Mouse (Mus musculus) left cerebral cortex, adult 11 months (tissue): Measurements from ENCODE around the gene Iqgap3.

Source experiments
- DNase-seq: peaks from one replicate; pipeline ENCODE4 v3.0.0; 2022; ENCODE audit warnings: low spot score

Gene Iqgap3

GRCm38 (mm10) chr3:88097666-88098065 lies 15.9 kb downstream of the Iqgap3 start:
- DNase-seq: no peak

- DNase-seq: no peak
These were observed 18.5 kb downstream of the Iqgap3 start for GRCm38 (mm10) chr3:88100251-88100650.

DNA sequence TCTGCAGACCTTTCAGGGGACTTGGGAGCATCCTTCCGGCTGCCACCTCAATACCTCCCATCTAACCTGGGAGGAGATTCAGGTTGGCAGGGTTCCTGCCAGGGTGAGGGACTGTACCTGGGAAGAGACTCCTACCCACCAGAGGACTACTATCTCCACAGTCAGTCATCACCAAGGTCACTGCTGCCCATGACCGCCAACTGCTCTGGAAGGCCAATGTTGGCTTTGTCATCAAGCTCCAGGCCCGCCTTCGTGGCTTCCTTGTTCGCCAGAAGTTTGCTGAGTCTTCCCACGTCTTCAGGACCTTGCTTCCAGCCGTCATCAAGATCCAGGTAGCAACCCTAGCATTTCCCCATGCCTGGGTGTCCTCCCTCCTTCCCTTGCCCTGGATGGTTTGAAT lies 20.0 kb downstream of the Iqgap3 start:
- no peak for DNase-seq

- DNase-seq: no peak
These were observed 20.4 kb downstream of the Iqgap3 start for GRCm38 (mm10) chr3:88102196-88102595.

DNA sequence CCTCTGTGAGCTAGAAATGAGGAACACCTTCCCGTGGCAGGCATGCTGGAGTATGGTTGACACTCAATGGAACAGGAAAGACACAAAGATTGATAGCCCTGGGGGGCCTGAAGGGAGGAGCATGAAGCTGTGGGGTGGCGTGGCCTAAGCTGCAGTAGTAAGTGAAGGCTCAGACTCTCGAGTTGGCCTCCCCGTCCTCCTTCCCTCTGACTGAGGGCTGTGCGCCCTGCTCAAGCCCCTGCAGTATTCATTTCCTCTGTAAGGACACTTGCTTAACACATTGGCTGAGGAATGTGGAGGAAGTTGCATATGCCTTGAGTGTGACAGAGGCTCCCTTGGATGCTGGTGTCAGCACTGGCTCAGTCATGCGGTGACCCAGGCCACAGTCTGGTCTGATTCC lies 20.8 kb downstream of the Iqgap3 start:
- DNase-seq: no peak

DNA sequence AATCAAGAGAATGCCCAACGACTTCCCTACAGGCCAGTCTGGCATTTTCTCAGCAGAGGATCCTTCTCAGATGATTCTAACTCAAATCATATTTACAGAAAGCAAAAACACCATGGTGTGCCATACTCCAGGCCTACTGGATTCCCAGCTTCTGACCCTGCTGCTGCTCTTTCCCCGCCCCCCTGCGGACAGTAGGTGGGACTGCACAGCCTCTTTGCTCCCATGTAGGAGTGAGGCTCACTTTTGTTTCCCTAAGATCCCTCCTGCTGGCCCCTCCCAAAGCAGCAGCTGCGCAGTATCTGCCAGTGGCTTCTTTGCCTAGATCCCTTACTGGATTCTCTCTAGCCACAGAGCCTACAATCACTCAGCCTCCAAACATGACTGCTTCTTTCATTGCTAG lies 24.4 kb downstream of the Iqgap3 start:
- DNase-seq: no peak

GRCm38 (mm10) chr3:88109126-88109525 lies 27.4 kb downstream of the Iqgap3 start:
- DNase-seq: no peak

GRCm38 (mm10) chr3:88114396-88114795 lies 32.6 kb downstream of the Iqgap3 start:
- DNase-seq: no peak

GRCm38 (mm10) chr3:88120117-88120651 lies 38.4 kb downstream of the Iqgap3 start:
- DNase-seq: no peak

DNA sequence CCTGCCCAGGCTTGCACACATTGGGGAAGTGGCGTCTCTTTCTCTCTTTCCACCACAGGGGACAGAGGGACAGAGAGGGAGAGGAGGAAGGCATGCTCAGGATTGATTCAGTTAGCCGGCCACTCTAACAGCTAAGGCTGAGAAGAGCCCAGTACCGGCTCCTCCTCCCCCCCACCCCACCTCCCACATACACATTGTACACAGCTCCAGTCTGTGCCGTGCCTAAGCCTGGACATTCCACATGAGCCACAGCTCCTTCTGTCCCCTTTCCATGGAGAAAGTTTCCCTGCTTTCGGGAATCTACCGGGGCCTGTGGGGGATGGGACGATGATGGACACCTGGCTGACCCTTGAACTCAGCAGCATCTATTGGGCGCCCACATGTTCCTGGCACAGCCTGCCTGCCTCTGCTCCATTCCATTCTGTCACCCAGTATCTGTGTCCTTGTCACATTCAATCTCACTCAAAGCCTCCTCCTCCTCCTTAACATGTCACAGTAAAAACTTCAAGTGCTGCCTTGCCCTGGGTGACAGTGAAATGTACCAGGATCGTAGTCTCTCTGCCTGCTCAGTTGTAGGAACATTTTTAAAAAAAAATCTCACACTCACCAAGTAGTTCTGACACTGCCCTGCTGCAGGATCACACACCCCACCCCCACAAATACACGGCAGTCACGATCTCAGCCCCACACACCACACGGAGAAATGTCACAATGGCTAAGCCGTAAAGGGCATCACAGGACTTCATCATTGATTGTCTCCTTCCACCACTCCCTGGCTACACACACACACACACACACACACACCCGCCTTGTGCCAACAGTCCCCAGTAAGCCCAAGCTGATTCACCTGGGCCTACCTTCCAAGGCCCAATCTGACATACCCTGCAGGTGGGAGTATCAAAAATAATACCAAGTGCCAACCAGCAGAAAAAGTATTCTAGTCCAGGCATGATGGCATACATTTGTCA lies 39.7 kb downstream of the Iqgap3 start:
- DNase-seq: no peak

DNA sequence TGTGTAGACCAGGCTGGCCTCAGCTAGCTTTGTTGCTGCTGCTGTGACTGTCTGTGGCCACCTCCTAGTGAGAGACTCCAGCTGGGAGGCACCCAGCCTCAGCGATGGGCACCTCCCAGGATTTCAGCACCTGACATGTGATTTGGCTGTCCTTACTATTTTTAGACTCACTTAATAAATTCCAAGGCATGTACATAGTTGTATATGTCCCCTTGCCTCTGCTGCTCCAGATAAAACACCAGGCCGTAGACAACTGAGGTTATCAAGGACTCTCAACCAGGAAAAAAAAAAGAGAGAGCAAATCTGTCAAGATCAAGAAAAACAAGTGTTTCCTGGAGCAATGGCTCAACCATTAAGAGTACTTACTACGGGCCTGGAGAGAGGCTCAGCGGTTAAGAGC lies 43.4 kb downstream of the Iqgap3 start:
- no peak for DNase-seq

DNA sequence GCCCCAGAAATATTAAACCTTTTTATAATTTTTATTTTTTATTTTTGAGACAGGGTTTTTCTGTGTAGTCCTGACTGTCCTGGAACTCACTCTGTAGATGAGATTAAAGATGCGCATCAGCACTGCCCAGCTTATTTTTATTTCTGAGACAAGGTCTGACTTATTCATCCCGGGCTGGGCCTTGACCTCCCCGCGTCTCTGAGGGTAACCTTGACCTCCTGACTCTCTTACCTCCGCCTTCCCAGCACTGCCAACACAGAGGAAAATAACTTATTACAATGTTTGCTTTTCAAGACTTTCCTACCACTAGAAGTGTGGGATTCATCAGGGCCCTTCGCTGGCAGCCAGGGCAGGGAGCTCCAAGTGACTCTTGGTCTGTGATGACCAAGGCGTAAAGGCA lies 44.4 kb downstream of the Iqgap3 start:
- no peak for DNase-seq

DNA sequence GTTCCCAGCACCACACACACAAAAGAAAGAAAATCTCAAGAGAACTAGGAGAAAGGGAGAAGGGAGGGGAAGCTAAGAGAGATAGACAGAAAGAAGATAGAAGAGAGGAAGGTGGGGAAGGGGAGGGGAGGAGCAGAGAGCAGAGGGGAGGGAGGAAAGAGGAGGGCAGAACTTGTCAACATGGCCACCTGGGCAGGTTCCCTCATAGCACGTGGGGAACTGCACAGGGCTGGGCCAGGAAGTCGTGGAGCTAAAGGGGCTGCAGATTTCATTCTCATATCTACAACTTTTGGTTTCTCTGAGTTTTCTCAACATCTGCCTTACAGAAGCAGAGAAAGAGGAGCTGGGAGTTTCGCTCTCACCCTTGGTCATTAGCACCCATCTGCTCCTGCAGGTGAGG lies 45.9 kb downstream of the Iqgap3 start:
- DNase-seq: no peak

GRCm38 (mm10) chr3:88128056-88128455 lies 46.3 kb downstream of the Iqgap3 start:
- no peak for DNase-seq

DNA sequence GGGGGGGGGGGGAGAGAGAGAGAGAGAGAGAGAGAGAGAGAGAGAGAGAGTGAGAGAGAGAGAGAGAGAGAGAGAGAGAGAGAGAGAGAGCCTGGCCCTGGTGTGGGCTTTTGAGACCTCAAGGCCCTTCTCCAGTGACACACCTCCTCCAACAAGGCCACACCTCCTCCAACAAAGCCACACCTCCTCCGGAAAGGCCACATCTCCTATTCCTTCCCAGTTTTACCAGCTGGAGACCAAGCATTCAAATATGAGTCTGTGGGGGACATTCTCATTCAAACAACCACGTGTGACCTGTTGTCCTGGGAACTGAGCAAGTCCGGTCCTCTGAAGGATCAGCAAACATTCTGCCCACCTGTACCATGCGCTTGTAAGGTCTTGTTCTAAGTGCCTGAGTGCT lies 47.2 kb downstream of the Iqgap3 start:
- DNase-seq: no peak

GRCm38 (mm10) chr3:88131071-88131470 lies 49.3 kb downstream of the Iqgap3 start:
- DNase-seq: no peak

DNA sequence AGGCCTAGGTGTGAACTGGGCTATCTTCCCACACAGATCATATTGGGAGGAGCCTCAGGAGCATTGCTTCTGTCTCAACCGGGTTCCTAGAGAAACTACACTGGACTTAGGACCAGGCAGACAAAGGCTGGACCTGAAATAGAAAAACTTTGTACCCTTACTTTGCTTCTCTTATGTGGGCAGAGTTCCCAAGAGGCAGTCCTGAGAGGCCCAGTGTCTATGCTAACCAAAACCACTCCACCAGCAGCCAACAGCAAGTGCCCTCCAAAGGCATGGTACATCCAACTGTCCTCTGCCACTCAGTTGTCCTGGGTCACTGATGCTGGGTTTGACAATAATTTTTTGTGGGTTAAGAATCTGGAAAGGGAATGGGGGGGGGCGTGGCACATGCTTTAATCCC lies 50.7 kb downstream of the Iqgap3 start:
- DNase-seq: no peak

DNA sequence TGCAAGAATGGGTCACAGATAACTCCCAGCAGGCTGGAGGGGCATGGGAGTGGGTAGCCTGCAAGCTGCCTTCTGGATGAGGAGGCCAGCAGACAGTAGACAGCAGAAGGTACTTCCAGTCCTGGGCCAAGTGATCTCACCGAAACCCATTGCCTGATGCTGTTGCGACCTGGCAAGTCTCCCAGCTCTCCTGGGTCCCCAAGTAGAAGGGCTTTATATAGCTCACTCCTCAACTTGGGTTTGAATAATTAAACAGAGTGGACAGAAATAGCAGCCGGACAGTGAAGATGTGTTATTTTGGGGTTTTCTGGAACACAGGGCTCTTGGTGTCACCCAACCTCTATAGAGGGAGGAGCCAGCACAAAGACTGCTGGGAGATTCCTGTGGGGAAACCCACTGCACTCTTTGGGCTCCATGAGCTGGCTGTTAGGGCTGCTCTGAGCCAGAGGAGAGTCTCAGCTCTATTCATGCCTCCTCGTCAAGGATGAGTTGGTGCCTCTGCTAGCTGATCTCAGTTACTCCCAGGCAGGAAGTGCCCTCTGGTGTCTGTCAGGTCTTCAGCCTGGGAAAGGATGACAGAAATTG lies 51.5 kb downstream of the Iqgap3 start:
- no peak for DNase-seq

- no peak for DNase-seq
These were observed 54.6 kb downstream of the Iqgap3 start for GRCm38 (mm10) chr3:88136346-88136745.

- DNase-seq: no peak
These were observed 55.2 kb downstream of the Iqgap3 start for GRCm38 (mm10) chr3:88136945-88137494.

- DNase-seq: no peak
These were observed 56.0 kb downstream of the Iqgap3 start for GRCm38 (mm10) chr3:88137821-88138220.

DNA sequence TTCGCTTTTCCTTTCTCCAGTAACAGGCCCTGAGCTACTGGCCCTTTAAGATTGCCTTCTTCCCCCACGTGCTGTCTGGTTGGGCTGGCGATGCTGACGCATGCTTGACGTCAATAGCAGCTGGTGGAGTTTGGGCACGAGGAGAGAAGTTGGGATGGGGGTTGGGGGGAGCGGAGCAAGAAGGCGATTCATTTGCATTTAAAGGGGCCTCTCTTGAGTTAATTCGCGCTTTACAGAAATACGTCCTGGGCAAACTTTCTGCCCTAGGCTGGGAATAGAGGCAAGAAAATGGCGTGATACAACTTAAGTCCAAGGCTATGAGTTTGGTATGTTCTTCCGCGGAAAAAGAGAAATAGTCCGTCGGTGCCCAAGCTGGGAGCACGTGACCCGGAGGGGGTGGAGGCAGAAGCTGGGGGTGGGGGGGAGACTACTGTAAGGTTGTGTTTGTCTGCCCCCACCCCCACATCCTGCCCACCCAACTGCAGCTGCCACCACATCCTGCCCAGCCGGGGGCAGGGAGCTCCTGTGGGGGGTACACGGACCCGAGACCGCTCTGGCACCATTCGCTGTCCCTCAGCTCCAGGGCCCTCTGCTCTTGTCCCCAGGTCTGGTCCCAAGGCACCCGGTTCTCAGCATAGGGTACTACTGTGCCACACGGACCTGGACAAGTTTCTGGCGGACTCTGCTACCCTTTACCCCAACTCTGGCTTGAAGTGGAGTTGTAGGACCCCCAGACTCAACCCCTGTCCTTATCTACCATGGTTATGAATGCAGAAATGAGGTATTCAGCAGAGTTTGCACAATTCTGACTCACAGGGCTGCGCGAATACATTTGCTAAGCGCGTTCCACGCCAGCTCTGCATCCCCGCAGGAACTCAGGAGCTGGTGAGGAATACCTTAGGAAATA lies 56.8 kb downstream of the Iqgap3 start:
- DNase-seq: peak; percentile 95
